Mouse (Mus musculus) heart, adult 2 months (tissue): Measurements from ENCODE around the gene Abcg4. TPM values are rescaled to one million over a fixed set of nuclear protein-coding genes. Genes with fewer than 3 reads are reported as not detected.
A peak's percentile ranks its signal among the peaks of the same experiment; 100 is the strongest.

Experiments used
- DNase-seq, 2 experiments: peaks; one replicate each; pipeline ENCODE4 v3.0.0; 2021
- H3K27ac ChIP-seq: fragments of 200-600 bp; 2 replicates; pipeline ENCODE4 v1.8.1; 2022
- H3K27me3 ChIP-seq: fragments of 200-500 bp; 2 replicates; pipeline ENCODE4 v1.6.1; 2012; ENCODE audit warnings: mild to moderate bottlenecking, low read length, inconsistent platforms, mixed read lengths; ENCODE audit not compliant: control insufficient read depth, insufficient read depth
- H3K36me3 ChIP-seq: fragments of 200-500 bp; 2 replicates; pipeline ENCODE4 v1.6.1; 2012; ENCODE audit warnings: low read length, inconsistent platforms; ENCODE audit not compliant: control insufficient read depth, insufficient read depth
- H3K4me1 ChIP-seq: fragments of 200-500 bp; 2 replicates; pipeline ENCODE4 v1.6.1; 2011; ENCODE audit warnings: low read length; ENCODE audit not compliant: control insufficient read depth, insufficient read depth
- H3K4me3 ChIP-seq: fragments of 200-600 bp; 2 replicates; pipeline ENCODE4 v1.8.1; 2022
- H3K79me2 ChIP-seq: fragments of 200-500 bp; replicated peaks from 2 replicates; pipeline ENCODE4 v1.6.1; 2012; ENCODE audit warnings: mild to moderate bottlenecking, inconsistent platforms, low read length, moderate library complexity, mixed read lengths; ENCODE audit not compliant: control insufficient read depth, insufficient read depth
- H3K9ac ChIP-seq: fragments of 200-500 bp; 2 replicates; pipeline ENCODE4 v1.6.1; 2012; ENCODE audit warnings: low read depth, mild to moderate bottlenecking, control low read depth, inconsistent platforms, low read length, mixed read lengths
- CTCF ChIP-seq: fragments of 200-600 bp; IDR thresholded peaks from 2 replicates; pipeline ENCODE4 v1.8.1; 2022; ENCODE audit warnings: antibody characterized with exemption, mild to moderate bottlenecking, moderate library complexity
- EP300 ChIP-seq: fragments of 200-500 bp; IDR thresholded peaks from 2 replicates; pipeline ENCODE4 v1.6.1; 2011; ENCODE audit warnings: low read depth, low read length, control low read depth; ENCODE audit not compliant: insufficient read depth
- POLR2A ChIP-seq: fragments of 200-500 bp; IDR thresholded peaks from 2 replicates; pipeline ENCODE4 v1.6.1; 2011; ENCODE audit warnings: mild to moderate bottlenecking, low read depth, low read length, control low read depth; ENCODE audit not compliant: insufficient read depth
- WGBS: fragments of 180-500 bp; shearing (Covaris S2); methylation state at CpG from one replicate; pipeline ENCODE4 v1.1.7; 2018; 5-methylcytosine and 5-hydroxymethylcytosine counted together
- intact Hi-C: fragments of 180-260 bp; cut with DNase I; formaldehyde crosslinking; loops from one replicate; pipeline ENCODE4 v1.15.1; 2025
- polyA plus RNA-seq: library from polyadenylated mRNA; depleted of rRNA; stranded (reverse); fragments of >200 nt; gene quantifications from 2 replicates; pipeline ENCODE4 v1.2.3, GENCODE M21; 2012
- total RNA-seq, 2 experiments: library from RNA; stranded (reverse); gene quantifications; 2 replicates each; pipeline ENCODE4 v1.2.3; 2021

Gene Abcg4
- total and polyA plus RNA-seq, 3 experiments = 0.42 to 2.1 (median 0.75) TPM

DNA sequence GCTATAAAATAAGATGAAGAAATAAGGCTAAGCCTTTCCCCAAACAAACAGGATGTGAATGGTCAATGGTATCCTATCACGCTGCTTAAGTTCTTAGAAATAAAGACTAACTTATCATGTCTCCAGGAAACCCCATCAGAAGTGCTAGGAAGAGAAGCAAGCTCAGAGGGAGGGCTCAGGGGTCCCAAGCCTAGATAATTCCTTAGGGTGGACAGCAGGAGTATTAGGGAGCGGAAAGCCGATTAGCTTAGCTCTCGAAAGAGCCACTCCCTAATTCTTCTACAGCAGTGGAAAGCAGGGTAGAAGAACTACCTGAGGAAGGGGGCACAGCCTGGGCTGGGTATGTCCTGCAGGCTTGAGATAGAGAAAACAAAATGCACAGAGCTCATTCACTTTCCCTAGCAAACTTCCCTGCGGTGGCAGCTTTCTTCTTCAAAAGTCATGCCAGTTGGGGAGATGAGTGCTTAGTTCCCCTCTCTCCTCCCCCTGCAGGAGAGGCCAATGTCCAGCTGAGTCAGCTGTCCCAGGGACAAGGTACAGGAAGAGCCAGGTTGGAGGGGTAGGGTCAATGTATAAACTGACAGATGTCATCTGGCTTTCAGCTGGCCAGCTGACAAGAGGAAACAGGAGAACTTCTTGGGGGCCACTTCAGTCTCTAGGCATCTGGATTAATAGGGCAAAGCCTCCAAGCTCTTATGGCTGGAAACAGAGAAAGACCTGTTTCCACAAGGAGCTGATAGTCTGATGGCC, 29.8 kb upstream of the Abcg4 start:
- Histone ChIP-seq H3K27me3 (no peaks in the 10 kb centered on the region), H3K36me3 (no peaks in the 10 kb centered on the region), H3K9ac (peak overlapping the region; percentile 14), H3K79me2 (peaks cover 2% of the 10 kb centered on the region), H3K4me1 (peaks cover 7% of the 10 kb centered on the region), H3K4me3 (peak overlapping the region; percentile 95), H3K27ac (peak overlapping the region; percentile 97)
- no peak for DNase-seq
- intact Hi-C loops = no loop called here
- no peak for TF ChIP-seq EP300
- 32% methylated on average over 5 of the region's 5 CpGs for WGBS

DNA sequence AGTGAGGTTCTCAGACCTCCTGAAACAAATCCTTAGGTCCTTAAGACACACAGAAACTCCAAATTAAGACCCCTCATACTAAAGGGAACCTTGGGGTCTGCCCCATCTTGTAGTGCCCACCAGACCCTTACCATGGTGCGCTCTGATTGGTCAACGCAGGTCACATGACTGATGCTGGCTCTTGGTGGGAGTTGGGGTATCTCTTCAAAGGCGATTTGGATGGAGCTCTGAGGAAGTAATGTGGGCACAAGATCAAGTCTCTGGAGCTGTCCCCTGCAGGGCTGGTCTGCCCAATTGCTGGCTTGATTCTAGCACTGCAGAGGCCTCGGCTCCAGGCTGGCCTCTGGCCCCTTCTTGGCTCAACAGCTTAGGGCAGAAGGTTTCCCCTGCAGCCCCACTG, 29.0 kb upstream of the Abcg4 start:
- H3K4me3 ChIP-seq = no peak overlapping the region
- WGBS = 74% methylated on average over 4 of the region's 4 CpGs
- H3K36me3 ChIP-seq = no peaks in the 10 kb centered on the region
- H3K4me1 ChIP-seq = peaks cover 7% of the 10 kb centered on the region
- peaks cover 2% of the 10 kb centered on the region for H3K79me2 ChIP-seq
- 0 out of 2 replicates have a peak overlapping the region, but pooled peaks have one; percentile 12 for H3K9ac ChIP-seq
- H3K27ac ChIP-seq = no peak overlapping the region
- DNase-seq = no peak
- no peaks in the 10 kb centered on the region for H3K27me3 ChIP-seq
- TF ChIP-seq POLR2A (no peak), CTCF (no peak), EP300 (no peak)
- intact Hi-C loops = no loop called here

DNA sequence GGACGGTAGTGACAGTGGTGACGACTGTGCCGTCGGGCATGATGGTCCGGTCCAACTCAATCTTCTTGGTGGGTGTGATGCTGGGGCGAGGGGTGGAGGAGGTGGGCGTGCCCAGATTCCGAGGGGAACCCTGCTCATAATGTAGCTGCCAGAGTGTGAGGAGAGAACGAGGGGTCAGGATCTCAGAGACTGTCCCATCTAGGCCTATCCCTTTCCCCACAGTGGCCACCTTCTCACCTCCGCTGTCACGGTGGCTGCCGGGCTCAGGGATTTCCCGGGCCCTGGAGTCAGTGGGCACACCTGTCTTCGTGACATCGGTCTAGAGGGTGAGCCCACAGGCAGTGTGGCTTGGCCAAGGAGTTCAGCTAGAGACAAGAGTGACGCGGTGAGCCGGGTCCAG, 26.5 kb upstream of the Abcg4 start:
- Histone ChIP-seq H3K4me3 (no peak overlapping the region), H3K9ac (no peak overlapping the region), H3K79me2 (peaks cover 2% of the 10 kb centered on the region), H3K27ac (no peak overlapping the region), H3K4me1 (peaks cover 6% of the 10 kb centered on the region), H3K27me3 (no peaks in the 10 kb centered on the region), H3K36me3 (no peaks in the 10 kb centered on the region)
- DNase-seq = no peak
- intact Hi-C loops = no loop called here
- 91% methylated on average over 18 of the region's 18 CpGs for WGBS
- TF ChIP-seq CTCF = no peak

DNA sequence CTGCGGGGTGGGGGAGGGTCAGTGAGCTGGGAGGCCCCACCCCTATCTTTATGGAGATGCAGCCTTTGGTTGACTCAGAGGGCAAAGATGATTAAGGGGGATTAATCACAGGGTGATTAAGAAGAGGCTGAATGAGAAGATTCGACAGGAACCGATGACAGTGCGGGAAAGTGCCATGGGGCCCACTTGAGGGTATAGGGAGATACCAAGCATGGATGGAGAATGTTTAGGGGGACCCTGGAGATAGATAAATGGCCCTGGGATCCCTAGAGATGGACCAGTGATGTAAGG, 25.8 kb upstream of the Abcg4 start:
- no peak overlapping the region for H3K27ac ChIP-seq
- H3K4me1 ChIP-seq = peaks cover 6% of the 10 kb centered on the region
- H3K79me2 ChIP-seq = no peaks in the 10 kb centered on the region
- no peak for DNase-seq
- H3K36me3 ChIP-seq = no peaks in the 10 kb centered on the region
- no peak for TF ChIP-seq CTCF
- TF ChIP-seq EP300 = no peak
- no peak for TF ChIP-seq POLR2A
- intact Hi-C loops = no loop called here
- no peak overlapping the region for H3K9ac ChIP-seq
- no peak overlapping the region for H3K4me3 ChIP-seq
- WGBS = 87% methylated on average over 4 of the region's 4 CpGs
- no peaks in the 10 kb centered on the region for H3K27me3 ChIP-seq

GRCm38 (mm10) chr9:44313476-44314256, 25.3 kb upstream of the Abcg4 start:
- 79% methylated on average over 19 of the region's 19 CpGs for WGBS
- Histone ChIP-seq H3K27ac (no peak overlapping the region), H3K36me3 (no peaks in the 10 kb centered on the region), H3K4me3 (no peak overlapping the region), H3K79me2 (no peaks in the 10 kb centered on the region), H3K27me3 (no peaks in the 10 kb centered on the region), H3K9ac (no peak overlapping the region), H3K4me1 (peaks cover 4% of the 10 kb centered on the region)
- TF ChIP-seq POLR2A = no peak
- no peak for TF ChIP-seq CTCF
- TF ChIP-seq EP300 = no peak
- intact Hi-C loops = no loop called here
- DNase-seq = no peak

- peak; percentile 67 to 75 for DNase-seq
- intact Hi-C loops = no loop called here
- Histone ChIP-seq H3K9ac (peak overlapping the region; percentile 60), H3K4me3 (peak overlapping the region; percentile 31), H3K36me3 (no peaks in the 10 kb centered on the region), H3K4me1 (peaks cover 2% of the 10 kb centered on the region; the same call in 1 of the 2 replicates), H3K79me2 (no peaks in the 10 kb centered on the region), H3K27ac (peak overlapping the region; percentile 93), H3K27me3 (no peaks in the 10 kb centered on the region)
- WGBS = 35% methylated on average over 27 of the region's 27 CpGs
- peak; percentile 78; the same call in 1 of the 2 replicates for TF ChIP-seq EP300
- peak; percentile 33 for TF ChIP-seq CTCF
- peak; percentile 91 for TF ChIP-seq POLR2A
These were observed 23.0 kb upstream of the Abcg4 start for GRCm38 (mm10) chr9:44311136-44312134.
